Mouse (Mus musculus) MEL (cell line): ENCODE measurements around the gene Fut8.

Source experiments
- POLR2A ChIP-seq, 2 experiments: IDR thresholded peaks; 2 replicates each; pipeline ENCODE4 v1.6.1; 2011 to 2012; ENCODE audit warnings: low read length in 2 of 2, mild to moderate bottlenecking in 2 of 2, control low read depth in 1 of 2, improper control_type of control experiment in 1 of 2, low read depth in 1 of 2, moderate library complexity in 1 of 2; ENCODE audit not compliant: control insufficient read depth in 1 of 2, insufficient read depth in 1 of 2, poor library complexity in 1 of 2
- POLR2AphosphoS2 ChIP-seq: IDR thresholded peaks from 2 replicates; pipeline ENCODE4 v1.6.1; 2011; ENCODE audit warnings: low read length, improper control_type of control experiment

GRCm38 (mm10) chr12:77201461-77202143 is 36.3 kb upstream of the Fut8 start:
- TF ChIP-seq POLR2AphosphoS2 (no peak), POLR2A (IDR thresholded peaks at IDR 0.05; ENCODE audit: control insufficient read depth in 1 of 2, insufficient read depth in 1 of 2, low read depth in 1 of 2, low read length in 2 of 2, poor library complexity in 1 of 2) (peak in 1 of 2 experiments; percentile 50; a peak in 1 of 4 replicates)
